Comparison of ENCODE assay signal across 9 mouse cellular contexts in the genomic region with DNA sequence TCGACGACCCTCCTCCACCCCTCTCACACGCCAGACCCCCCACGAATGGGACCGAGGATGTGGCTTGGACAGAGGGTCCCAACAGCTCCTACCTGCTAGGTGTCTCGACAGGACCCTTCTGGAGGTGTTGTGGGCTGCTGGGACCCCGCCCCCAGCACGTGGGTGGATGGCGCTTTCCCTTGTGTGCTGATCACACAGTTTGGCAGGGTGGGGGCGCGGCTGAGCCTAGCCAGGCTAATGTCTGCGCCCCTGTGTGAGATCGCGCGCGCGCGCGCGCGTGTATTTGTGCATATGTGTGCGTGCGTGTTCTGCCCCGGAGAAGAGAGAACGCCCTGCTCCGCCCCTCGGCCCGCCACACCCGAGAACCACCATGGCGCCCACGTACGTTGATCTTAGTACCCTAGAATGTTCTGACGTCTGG. TPM values are rescaled to one million over a fixed set of nuclear protein-coding genes. Genes with fewer than 3 reads are reported as not detected.
DNase-seq lines count a peak whose midpoint lies in the region; ATAC-seq and TF ChIP-seq lines count a peak whose summit lies in the region.
"Had no signal": no experiment of that assay in that cellular context is flagged by ENCODE, and none has a peak within 500 bp of the region (broad histone marks: within the 10 kb centered on the region; RNA-seq: fewer than 3 reads in every experiment).

A gene (minus strand): TSS at position 321 of the 421 bp plus-strand sequence.

- TF ChIP-seq POLR2A in heart, adult 2 months (IDR thresholded peaks at IDR 0.05; ENCODE audit: insufficient read depth, low read depth, low read length) = no peak
- peak; percentile 8; the same call in 1 of the 2 replicates for TF ChIP-seq POLR2A in brain, embryonic 14.5 days (IDR thresholded peaks at IDR 0.05; ENCODE audit: borderline replicate concordance, extremely low read depth, insufficient read depth, insufficient read length, poor library complexity, severe bottlenecking)

- WGBS in heart, embryonic 16.5 days = 8% methylated on average over 33 of the region's 33 CpGs
- 6% methylated on average over 33 of the region's 33 CpGs for WGBS in heart, adult 2 months
- 4% methylated on average over 33 of the region's 33 CpGs for WGBS in forebrain, embryonic 16.5 days
- 11% methylated on average over 33 of the region's 33 CpGs for WGBS in midbrain, embryonic 10.5 days

- no peaks in the 10 kb centered on the region for H3K36me3 ChIP-seq in heart, embryonic 16.5 days (ENCODE audit: control insufficient read depth, insufficient read depth)
- H3K36me3 ChIP-seq in heart, adult 2 months (ENCODE audit: control insufficient read depth, insufficient read depth, low read length) = no peaks in the 10 kb centered on the region
- H3K36me3 ChIP-seq in forebrain, embryonic 16.5 days (ENCODE audit: control insufficient read depth, insufficient read depth) = no peaks in the 10 kb centered on the region
- H3K36me3 ChIP-seq in midbrain, embryonic 10.5 days = no peaks in the 10 kb centered on the region

- TF ChIP-seq CTCF in heart, adult 2 months (IDR thresholded peaks at IDR 0.05) = no peak
- TF ChIP-seq CTCF in brain, embryonic 14.5 days (IDR thresholded peaks at IDR 0.05; ENCODE audit: borderline replicate concordance, extremely low read depth, insufficient read depth, insufficient read length) = no peak

- TF ChIP-seq EP300 in heart, adult 2 months (IDR thresholded peaks at IDR 0.05; ENCODE audit: insufficient read depth, low read depth, low read length) = no peak

- H3K27ac ChIP-seq in heart, embryonic 16.5 days (ENCODE audit: low read length) = no peak within 1 kb of the TSS
- H3K27ac ChIP-seq in heart, adult 2 months = no peak within 1 kb of the TSS
- peak within 1 kb of the TSS; percentile 91 for H3K27ac ChIP-seq in forebrain, embryonic 16.5 days (ENCODE audit: low read length)
- H3K27ac ChIP-seq in midbrain, embryonic 10.5 days (replicated peaks) = peak within 1 kb of the TSS; percentile 82

- no peaks in the 10 kb centered on the region for H3K9me3 ChIP-seq in heart, embryonic 16.5 days (replicated peaks; ENCODE audit: control insufficient read depth, low read length)
- H3K9me3 ChIP-seq in forebrain, embryonic 16.5 days (ENCODE audit: control insufficient read depth, low read length) = no peaks in the 10 kb centered on the region
- H3K9me3 ChIP-seq in midbrain, embryonic 10.5 days (replicated peaks) = no peaks in the 10 kb centered on the region

- peaks cover 11% of the 10 kb centered on the region for H3K27me3 ChIP-seq in heart, embryonic 16.5 days (ENCODE audit: control insufficient read depth, insufficient read depth, low read length)
- H3K27me3 ChIP-seq in heart, adult 2 months (ENCODE audit: control insufficient read depth, insufficient read depth, low read length) = 0 out of 2 replicates have a peak, but pooled peaks cover 1% of the 10 kb centered on the region
- H3K27me3 ChIP-seq in forebrain, embryonic 16.5 days (replicated peaks; ENCODE audit: control insufficient read depth, insufficient read depth, low read length) = no peaks in the 10 kb centered on the region
- H3K27me3 ChIP-seq in midbrain, embryonic 10.5 days (ENCODE audit: low read depth, poor library complexity, severe bottlenecking) = peaks cover 23% of the 10 kb centered on the region

- 0 out of 2 replicates have a peak, but pooled peaks cover 3% of the 10 kb centered on the region for H3K4me1 ChIP-seq in heart, embryonic 16.5 days (ENCODE audit: control insufficient read depth, insufficient read depth, low read length)
- H3K4me1 ChIP-seq in heart, adult 2 months (ENCODE audit: control insufficient read depth, insufficient read depth, low read length) = no peaks in the 10 kb centered on the region
- peaks cover 12% of the 10 kb centered on the region for H3K4me1 ChIP-seq in forebrain, embryonic 16.5 days (replicated peaks; ENCODE audit: control insufficient read depth, insufficient read depth, low read length)
- peaks cover 22% of the 10 kb centered on the region for H3K4me1 ChIP-seq in midbrain, embryonic 10.5 days

- no peak for ATAC-seq in heart, embryonic 16.5 days (replicated peaks; ENCODE audit: extremely low read depth, insufficient read depth, low FRiP score)
- peak; percentile 81 for ATAC-seq in forebrain, embryonic 16.5 days

- peak within 1 kb of the TSS; percentile 34 for H3K4me3 ChIP-seq in heart, embryonic 16.5 days (ENCODE audit: low read length)
- H3K4me3 ChIP-seq in heart, adult 2 months = no peak within 1 kb of the TSS
- peak within 1 kb of the TSS; percentile 55 for H3K4me3 ChIP-seq in forebrain, embryonic 16.5 days (replicated peaks; ENCODE audit: low read length)
- peak within 1 kb of the TSS; percentile 59 for H3K4me3 ChIP-seq in midbrain, embryonic 10.5 days

- DNase-seq in heart, adult 2 months = no peak
- peak; percentile 89 for DNase-seq in brain, embryonic 14.5 days (ENCODE audit: low read depth)
- DNase-seq in layer of hippocampus, postnatal 14 days (ENCODE audit: low spot score in 2 of 2) = peak; percentile 62 to 78
- peak; percentile 40 for DNase-seq in midbrain, embryonic 10.5 days (ENCODE audit: low spot score)
- DNase-seq in testis, postnatal 10 days (ENCODE audit: low spot score) = peak; percentile 51
- no peak for DNase-seq in gastrocnemius, adult 8-10 months (ENCODE audit: low spot score in 2 of 2)

- H3K79me2 ChIP-seq in heart, adult 2 months (replicated peaks; ENCODE audit: control insufficient read depth, insufficient read depth, low read length) = no peaks in the 10 kb centered on the region

- H3K4me2 ChIP-seq in heart, embryonic 16.5 days (ENCODE audit: low read depth, low read length) = peak within 1 kb of the TSS; percentile 55
- H3K4me2 ChIP-seq in forebrain, embryonic 16.5 days (ENCODE audit: low read length) = peak within 1 kb of the TSS; percentile 81

- intact Hi-C loops in heart, adult 2 months (cut with DNase I) = no loop called here

- H3K9ac ChIP-seq in heart, embryonic 16.5 days (ENCODE audit: low read length) = peak within 1 kb of the TSS; percentile 12; the same call in 1 of the 2 replicates
- no peak within 1 kb of the TSS for H3K9ac ChIP-seq in heart, adult 2 months (ENCODE audit: low read depth, low read length)
- H3K9ac ChIP-seq in forebrain, embryonic 16.5 days (replicated peaks; ENCODE audit: low read depth, low read length) = peak within 1 kb of the TSS; percentile 77

RNA-seq across cellular contexts. Expression of the gene that starts here (rescaled TPM):
- 1.9 and 3.4 TPM in 2 replicates for polyA plus RNA-seq in heart, embryonic 16.5 days (2015; fragmentation: Nextera tagmentation; extraction: Ambion mirVana)
- total RNA-seq in heart, adult 2 months (2021) = under 1 TPM; 0.39 to 0.86 TPM
- 0.79 and 2.4 TPM in 2 replicates for polyA plus RNA-seq in heart, adult 2 months (2012; rRNA removed)
- 103 and 105 TPM in 2 replicates for polyA plus RNA-seq in brain, embryonic 14.5 days (2012; rRNA removed)
- 176 and 222 TPM in 2 replicates for polyA plus RNA-seq in forebrain, embryonic 16.5 days (2015; fragmentation: Nextera tagmentation; extraction: Ambion mirVana)
- 100 to 1,000 TPM; 193 to 200 TPM for total RNA-seq in layer of hippocampus, postnatal 14 days (2021)
- 5.0 and 9.8 TPM in 2 replicates for polyA plus RNA-seq in midbrain, embryonic 10.5 days (2016; fragmentation: Nextera tagmentation; extraction: Ambion mirVana)
- total RNA-seq in gastrocnemius, adult 8-10 months (2022) = under 1 TPM in 1 of 4 experiments, not detected in 3; 0.15 TPM
- total RNA-seq: neutrophil, adult 5-6 weeks had no signal

Comparison
In these comparisons a context has a peak if more than half of its experiments do, and no peak if none do; other contexts are left out.
1. RNA of the gene that starts here (total RNA-seq): 193 to 200 TPM in layer of hippocampus, postnatal 14 days; 0.39 to 0.86 TPM in heart, adult 2 months and 0.15 TPM in gastrocnemius, adult 8-10 months; every median in the first group is over 100 times any median in the second.
2. H3K27ac ChIP-seq: peak in forebrain, embryonic 16.5 days (single experiment) and midbrain, embryonic 10.5 days (single experiment); none in heart, embryonic 16.5 days (single experiment) and heart, adult 2 months (single experiment).
3. DNase-seq: peak in brain, embryonic 14.5 days (single experiment), layer of hippocampus, postnatal 14 days (2 of 2), midbrain, embryonic 10.5 days (single experiment) and testis, postnatal 10 days (single experiment); none in heart, adult 2 months (0 of 2) and gastrocnemius, adult 8-10 months (0 of 2).